Mouse (Mus musculus): ENCODE measurements around the gene Dot1l. TPM values are rescaled to one million over a fixed set of nuclear protein-coding genes. Genes with fewer than 3 reads are reported as not detected.

Dot1l gene
- polyA plus RNA-seq, 1 experiment from 2014 or later, result 19.5 TPM

- 67% methylated on average over 1 of the region's 1 CpGs for WGBS
- H3K4me2 ChIP-seq, result no peak overlapping the region
- no peak for ATAC-seq (ENCODE audit: low read depth)
Measured at GRCm38 (mm10) chr10:80829359-80830278, 74.6 kb downstream of the Dot1l start.

GRCm38 (mm10) chr10:80831136-80831535 is 76.1 kb downstream of the Dot1l start:
- H3K9ac ChIP-seq, result no peak overlapping the region
- peaks cover 36% of the 10 kb centered on the region for H3K36me3 ChIP-seq
- H3K4me1 ChIP-seq (replicated peaks), result peaks cover 42% of the 10 kb centered on the region
- H3K4me2 ChIP-seq, result no peak overlapping the region
- no peak overlapping the region for H3K4me3 ChIP-seq
- H3K27me3 ChIP-seq, result peaks cover 32% of the 10 kb centered on the region
- ATAC-seq (ENCODE audit: low read depth), result no peak
- WGBS, result 4% methylated on average over 9 of the region's 9 CpGs
- H3K9me3 ChIP-seq, result no peaks in the 10 kb centered on the region; the same call in 1 of the 2 replicates
- H3K27ac ChIP-seq (replicated peaks), result no peak overlapping the region

More at GRCm38 (mm10) chr10:80829359-80830278, 74.6 kb downstream of the Dot1l start:
- H3K4me1 ChIP-seq (replicated peaks), result peaks cover 31% of the 10 kb centered on the region
- H3K27me3 ChIP-seq, result peaks cover 17% of the 10 kb centered on the region
- no peak overlapping the region for H3K4me3 ChIP-seq
- H3K9ac ChIP-seq, result 0 out of 2 replicates have a peak overlapping the region, but pooled peaks have one; percentile 5
- H3K36me3 ChIP-seq, result peaks cover 36% of the 10 kb centered on the region
- no peak overlapping the region for H3K27ac ChIP-seq (replicated peaks)
- no peaks in the 10 kb centered on the region; the same call in 1 of the 2 replicates for H3K9me3 ChIP-seq

- H3K9me3 ChIP-seq, result no peaks in the 10 kb centered on the region; the same call in 1 of the 2 replicates
- H3K4me2 ChIP-seq, result no peak overlapping the region
- H3K4me1 ChIP-seq (replicated peaks), result peaks cover 37% of the 10 kb centered on the region
- no peak overlapping the region for H3K27ac ChIP-seq (replicated peaks)
- 66% methylated on average over 7 of the region's 7 CpGs for WGBS
- no peak overlapping the region for H3K4me3 ChIP-seq
- no peak overlapping the region for H3K9ac ChIP-seq
- peaks cover 36% of the 10 kb centered on the region for H3K36me3 ChIP-seq
- H3K27me3 ChIP-seq, result peaks cover 37% of the 10 kb centered on the region
- ATAC-seq (ENCODE audit: low read depth), result no peak
Measured at GRCm38 (mm10) chr10:80832818-80833217, 77.8 kb downstream of the Dot1l start.

GRCm38 (mm10) chr10:80835617-80836016 is 80.6 kb downstream of the Dot1l start:
- ATAC-seq (ENCODE audit: low read depth), result no peak
- WGBS, result 45% methylated on average over 30 of the region's 30 CpGs
- Histone ChIP-seq H3K4me3 (no peak overlapping the region), H3K27ac (replicated peaks) (no peak overlapping the region), H3K27me3 (peaks cover 42% of the 10 kb centered on the region), H3K9me3 (no peaks in the 10 kb centered on the region; the same call in 1 of the 2 replicates), H3K4me1 (replicated peaks) (peaks cover 19% of the 10 kb centered on the region), H3K9ac (0 out of 2 replicates have a peak overlapping the region, but pooled peaks have one; percentile 8), H3K36me3 (peaks cover 16% of the 10 kb centered on the region), H3K4me2 (peak overlapping the region; percentile 27)

GRCm38 (mm10) chr10:80836949-80837379 is 82.0 kb downstream of the Dot1l start:
- Histone ChIP-seq H3K4me2 (no peak overlapping the region), H3K9me3 (no peaks in the 10 kb centered on the region; the same call in 1 of the 2 replicates), H3K27ac (replicated peaks) (no peak overlapping the region), H3K27me3 (peaks cover 44% of the 10 kb centered on the region), H3K36me3 (peaks cover 10% of the 10 kb centered on the region; the same call in 1 of the 2 replicates), H3K4me1 (replicated peaks) (peaks cover 11% of the 10 kb centered on the region; the same call in 1 of the 2 replicates), H3K9ac (no peak overlapping the region), H3K4me3 (no peak overlapping the region)
- ATAC-seq (ENCODE audit: low read depth), result no peak
- WGBS, result 39% methylated on average over 7 of the region's 7 CpGs

- Histone ChIP-seq H3K9ac (no peak overlapping the region), H3K9me3 (no peaks in the 10 kb centered on the region; the same call in 1 of the 2 replicates), H3K27me3 (peaks cover 53% of the 10 kb centered on the region), H3K4me3 (no peak overlapping the region), H3K36me3 (peaks cover 10% of the 10 kb centered on the region; the same call in 1 of the 2 replicates), H3K27ac (replicated peaks) (no peak overlapping the region), H3K4me1 (replicated peaks) (peaks cover 11% of the 10 kb centered on the region; the same call in 1 of the 2 replicates), H3K4me2 (no peak overlapping the region)
- no peak for ATAC-seq (ENCODE audit: low read depth)
- 15% methylated on average over 2 of the region's 2 CpGs for WGBS
Measured at GRCm38 (mm10) chr10:80837827-80838226, 82.8 kb downstream of the Dot1l start.

- Histone ChIP-seq H3K9ac (no peak overlapping the region), H3K27ac (replicated peaks) (no peak overlapping the region), H3K4me1 (replicated peaks) (peaks cover 13% of the 10 kb centered on the region; the same call in 1 of the 2 replicates), H3K9me3 (no peaks in the 10 kb centered on the region; the same call in 1 of the 2 replicates), H3K4me3 (no peak overlapping the region), H3K36me3 (peaks cover 10% of the 10 kb centered on the region; the same call in 1 of the 2 replicates), H3K27me3 (peaks cover 54% of the 10 kb centered on the region), H3K4me2 (no peak overlapping the region)
- ATAC-seq (ENCODE audit: low read depth), result no peak
- 76% methylated on average over 2 of the region's 2 CpGs for WGBS
Measured at GRCm38 (mm10) chr10:80838346-80838912, 83.4 kb downstream of the Dot1l start.

GRCm38 (mm10) chr10:80839848-80840247 is 84.8 kb downstream of the Dot1l start:
- Histone ChIP-seq H3K4me1 (replicated peaks) (peaks cover 23% of the 10 kb centered on the region), H3K27me3 (peaks cover 54% of the 10 kb centered on the region), H3K9ac (no peak overlapping the region), H3K9me3 (no peaks in the 10 kb centered on the region), H3K4me2 (no peak overlapping the region), H3K4me3 (no peak overlapping the region), H3K36me3 (no peaks in the 10 kb centered on the region), H3K27ac (replicated peaks) (no peak overlapping the region)
- no peak for ATAC-seq (ENCODE audit: low read depth)
- 55% methylated on average over 6 of the region's 6 CpGs for WGBS

GRCm38 (mm10) chr10:80841685-80842084 is 86.7 kb downstream of the Dot1l start:
- peaks cover 13% of the 10 kb centered on the region for H3K4me1 ChIP-seq (replicated peaks)
- no peak overlapping the region for H3K27ac ChIP-seq (replicated peaks)
- H3K9ac ChIP-seq, result no peak overlapping the region
- H3K4me3 ChIP-seq, result no peak overlapping the region
- 69% methylated on average over 2 of the region's 2 CpGs for WGBS
- no peaks in the 10 kb centered on the region for H3K36me3 ChIP-seq
- H3K4me2 ChIP-seq, result no peak overlapping the region
- peaks cover 47% of the 10 kb centered on the region for H3K27me3 ChIP-seq
- no peaks in the 10 kb centered on the region for H3K9me3 ChIP-seq
- no peak for ATAC-seq (ENCODE audit: low read depth)

GRCm38 (mm10) chr10:80842334-80842733 is 87.3 kb downstream of the Dot1l start:
- H3K36me3 ChIP-seq, result no peaks in the 10 kb centered on the region
- no peak overlapping the region for H3K4me2 ChIP-seq
- WGBS, result 79% methylated on average over 15 of the region's 15 CpGs
- no peaks in the 10 kb centered on the region for H3K9me3 ChIP-seq
- H3K4me3 ChIP-seq, result no peak overlapping the region
- H3K27me3 ChIP-seq, result peaks cover 47% of the 10 kb centered on the region
- peaks cover 13% of the 10 kb centered on the region for H3K4me1 ChIP-seq (replicated peaks)
- H3K9ac ChIP-seq, result no peak overlapping the region
- no peak for ATAC-seq (ENCODE audit: low read depth)
- no peak overlapping the region for H3K27ac ChIP-seq (replicated peaks)

GRCm38 (mm10) chr10:80843087-80843930 is 88.3 kb downstream of the Dot1l start:
- Histone ChIP-seq H3K36me3 (no peaks in the 10 kb centered on the region), H3K27ac (replicated peaks) (no peak overlapping the region), H3K4me3 (peak overlapping the region; percentile 46), H3K4me2 (peak overlapping the region; percentile 67), H3K9ac (peak overlapping the region; percentile 66), H3K9me3 (no peaks in the 10 kb centered on the region), H3K27me3 (peaks cover 47% of the 10 kb centered on the region), H3K4me1 (replicated peaks) (peaks cover 13% of the 10 kb centered on the region)
- ATAC-seq (ENCODE audit: low read depth), result peak; percentile 17; the same call in 1 of the 2 replicates
- 8% methylated on average over 32 of the region's 32 CpGs for WGBS

Data from neural tube, embryonic 13.5 days (tissue).